Mouse (Mus musculus): ENCODE data around the gene Gm3285. TPM values are rescaled to one million over a fixed set of nuclear protein-coding genes. Genes with fewer than 3 reads are reported as not detected.

Gm3285 gene
- total RNA-seq, 2 experiments from 2014 or later = not detected

DNA sequence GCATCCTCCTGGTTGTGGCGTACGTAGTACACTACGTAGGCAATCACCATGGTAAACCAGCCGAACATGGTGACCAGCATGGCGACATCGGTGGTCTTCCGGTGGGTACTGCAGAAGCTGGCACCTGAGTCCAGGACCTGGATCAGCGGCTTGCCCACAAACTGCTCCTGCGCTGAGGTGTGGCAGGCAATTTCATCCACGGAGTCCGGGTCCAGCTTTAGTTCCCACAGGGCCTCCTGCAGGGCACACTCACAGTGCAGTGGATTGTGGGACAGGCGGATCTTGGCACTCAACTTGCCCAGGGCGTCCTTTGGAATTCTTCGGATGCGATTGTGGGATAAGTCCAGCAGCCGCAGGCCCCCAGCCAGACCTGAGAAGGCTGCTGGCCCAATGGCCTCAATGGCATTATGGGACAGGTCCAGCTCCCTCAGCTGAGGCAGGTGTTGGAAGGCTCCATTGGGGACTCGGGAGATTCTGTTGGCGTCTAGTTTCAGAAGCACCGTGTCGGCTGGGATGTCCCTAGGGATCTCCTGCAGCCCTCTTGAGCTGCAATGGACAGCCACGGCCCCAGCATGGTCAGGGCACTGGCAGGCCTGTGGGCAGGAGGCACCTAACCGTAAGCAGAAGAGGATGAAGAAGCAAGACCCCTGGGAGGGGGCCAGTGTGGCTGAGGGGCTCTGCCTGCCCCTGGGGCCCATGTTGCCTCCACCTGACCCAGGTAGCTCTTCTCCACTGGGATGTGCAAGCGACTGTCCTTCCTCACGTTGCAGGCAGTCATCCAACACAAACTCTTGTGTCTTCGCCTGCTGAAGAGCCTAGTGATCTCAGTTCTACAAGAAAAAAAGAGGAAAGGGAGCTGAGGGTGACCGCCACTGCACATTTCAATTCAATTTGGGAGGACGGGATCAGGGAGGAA is 39.4 kb downstream of the Gm3285 start:
- DNase-seq = no peak

DNA sequence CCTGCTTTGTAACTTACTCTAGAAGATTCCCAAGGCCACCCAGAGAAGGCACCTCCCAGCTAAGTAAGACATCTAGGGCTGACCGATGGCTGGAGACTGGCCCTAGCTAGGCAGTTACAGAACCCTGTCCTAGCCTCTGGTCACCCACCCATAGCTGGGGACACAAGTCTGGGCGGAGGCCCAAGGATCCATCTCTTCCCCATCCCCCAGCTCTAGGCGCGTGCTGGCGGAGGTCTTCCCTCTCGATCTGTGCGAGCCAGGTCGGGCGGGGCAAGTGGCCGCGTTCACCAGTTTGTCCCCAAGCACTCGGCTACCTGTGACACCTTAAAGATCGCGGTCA is 40.1 kb downstream of the Gm3285 start:
- no peak for DNase-seq

DNA sequence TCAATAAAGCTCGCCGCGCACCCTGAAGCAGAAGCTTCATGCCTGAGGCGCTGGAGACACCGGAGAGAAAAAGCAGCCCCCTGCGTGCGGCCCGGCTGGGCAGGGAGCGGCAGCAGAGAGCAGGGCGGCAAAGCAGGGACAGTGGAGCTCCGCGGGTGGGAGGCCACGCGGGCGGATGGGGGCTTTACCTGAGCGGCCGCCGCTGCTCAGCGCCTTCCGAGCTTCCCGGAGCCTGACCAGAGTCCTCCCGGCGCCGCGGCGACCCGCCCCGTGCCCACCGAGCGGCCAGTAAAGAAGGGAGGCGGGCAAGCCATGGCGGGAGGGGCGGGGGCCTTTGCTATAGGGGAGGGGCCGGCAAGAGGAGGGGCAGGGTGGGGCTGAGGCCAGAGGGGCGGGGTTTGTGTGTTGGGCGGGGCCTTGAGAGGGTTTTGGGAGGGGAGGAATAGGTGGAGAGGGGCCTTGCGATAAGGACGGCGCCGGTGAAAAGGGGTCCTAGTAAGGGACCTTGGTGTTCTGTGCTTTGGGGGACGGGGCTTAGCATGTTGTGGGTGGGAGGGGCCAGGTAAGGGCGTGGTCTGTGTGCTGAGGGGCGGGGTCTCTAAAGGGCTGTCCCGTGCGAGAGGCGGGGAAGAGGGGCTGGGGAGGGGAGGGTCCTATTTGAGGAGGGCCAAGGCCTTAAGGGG is 40.6 kb downstream of the Gm3285 start, which contains the start of gene Lrrc3:
Gene Lrrc3, minus strand, starts transcription at position 326 of the 683 bp plus-strand sequence.
- DNase-seq = peak; percentile 40 to 53

DNA sequence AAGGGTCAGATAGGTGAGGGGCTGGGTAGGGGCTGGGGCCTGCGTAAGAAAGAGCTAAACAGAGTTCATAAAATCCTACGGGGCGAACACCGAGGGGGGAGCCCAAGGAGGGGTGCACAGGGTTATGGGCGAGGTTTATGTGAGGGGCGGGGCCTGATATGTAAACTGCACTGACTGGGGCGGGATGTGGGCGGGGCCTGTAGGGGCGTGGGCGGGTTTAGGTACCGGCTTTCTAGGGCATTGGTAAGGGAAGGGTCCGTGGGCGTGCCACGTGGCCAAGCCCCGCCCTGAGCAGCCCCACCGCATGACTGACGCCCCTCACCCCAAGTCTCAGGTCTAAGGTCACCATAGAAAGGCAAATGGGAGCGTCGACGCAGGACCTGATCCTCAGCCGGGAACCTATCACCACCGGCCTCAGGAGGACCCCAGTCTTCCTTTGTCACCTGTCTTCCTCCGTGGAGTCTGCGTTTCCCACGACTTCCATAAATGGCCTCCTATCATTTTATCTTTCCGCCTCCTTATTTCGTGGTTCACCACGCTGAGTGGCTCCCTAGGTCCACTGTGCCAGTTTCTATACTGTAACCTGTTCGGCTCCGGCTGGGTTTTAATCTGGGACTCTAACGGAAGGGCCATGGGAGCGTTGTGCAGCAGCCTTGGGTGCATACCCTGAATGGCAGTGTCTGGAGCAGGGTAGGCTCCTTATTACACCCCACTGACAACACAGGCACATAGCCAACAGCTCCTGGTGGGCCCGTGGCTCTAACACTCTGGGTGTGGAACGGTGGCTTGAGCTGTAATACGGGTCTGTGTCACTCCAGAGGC is 41.3 kb downstream of the Gm3285 start:
- DNase-seq = peak; percentile 14 to 34

Other genes starting within 250 kb of the Gm3285 start
- 10 to 100 TPM; 83.8 to 95.4 TPM for gene Ube2g2, start 239.7 kb upstream of the Gm3285 start, total RNA-seq (2021)
- not detected for gene Tspear, start 175.4 kb upstream of the Gm3285 start, total RNA-seq (2021)
- gene Gm19402, start 171.2 kb upstream of the Gm3285 start, total RNA-seq (2021) = not detected
- gene Gm9508, start 164.7 kb upstream of the Gm3285 start, total RNA-seq (2021) = not detected
- not detected for gene Gm10272, start 155.3 kb upstream of the Gm3285 start, total RNA-seq (2021)
- not detected for gene Gm10024, start 150.5 kb upstream of the Gm3285 start, total RNA-seq (2021)
- gene Gm10142, start 146.2 kb upstream of the Gm3285 start, total RNA-seq (2021) = not detected
- gene Krtap12-1, start 141.4 kb upstream of the Gm3285 start, total RNA-seq (2021) = not detected
- not detected for gene Gm10100, start 135.5 kb upstream of the Gm3285 start, total RNA-seq (2021)
- gene Gm18596, start 119.3 kb upstream of the Gm3285 start, total RNA-seq (2021) = not detected
- gene Gm9736, start 110.6 kb upstream of the Gm3285 start, total RNA-seq (2021) = not detected
- not detected for gene Gm3233, start 102.3 kb upstream of the Gm3285 start, total RNA-seq (2021)
- not detected for gene Gm3238, start 90.7 kb upstream of the Gm3285 start, total RNA-seq (2021)
- not detected for gene Gm7138, start 85.0 kb upstream of the Gm3285 start, total RNA-seq (2021)
- not detected for gene Gm3250, start 79.4 kb upstream of the Gm3285 start, total RNA-seq (2021)
- not detected for gene Gm7137, start 73.8 kb upstream of the Gm3285 start, total RNA-seq (2021)
- gene Gm9639, start 66.9 kb upstream of the Gm3285 start, total RNA-seq (2021) = not detected
- not detected for gene Gm19668, start 62.8 kb upstream of the Gm3285 start, total RNA-seq (2021)
- not detected for gene Gm9507, start 50.1 kb upstream of the Gm3285 start, total RNA-seq (2021)
- gene Gm2696, start 47.3 kb upstream of the Gm3285 start, total RNA-seq (2021) = not detected
- gene Krtap10-4, start 34.9 kb upstream of the Gm3285 start, total RNA-seq (2021) = not detected
- not detected for gene Krtap10-10, start 26.0 kb upstream of the Gm3285 start, total RNA-seq (2021)
- gene Gm36176, start 15.2 kb upstream of the Gm3285 start, total RNA-seq (2021) = not detected
- not detected for gene Gm10318, start 9.1 kb upstream of the Gm3285 start, total RNA-seq (2021)
- gene Lrrc3, start 40.6 kb downstream of the Gm3285 start, total RNA-seq (2021) = 1 to 10 TPM; 3.8 to 4.7 TPM
- 10 to 100 TPM; 30.3 to 40.0 TPM for gene Trpm2, start 108.6 kb downstream of the Gm3285 start, total RNA-seq (2021)
- 10 to 100 TPM; 34.6 to 37.4 TPM for gene 1810043G02Rik, start 116.5 kb downstream of the Gm3285 start, total RNA-seq (2021)
- 100 to 1,000 TPM; 201 to 209 TPM for gene Pfkl, start 148.1 kb downstream of the Gm3285 start, total RNA-seq (2021)
- under 1 TPM in 1 of 2 experiments, not detected in 1; 0.65 TPM for gene Dnmt3l, start 180.0 kb downstream of the Gm3285 start, total RNA-seq (2021)
- gene Aire, start 181.6 kb downstream of the Gm3285 start, total RNA-seq (2021) = under 1 TPM; 0.28 to 0.77 TPM
- gene Icosl, start 207.3 kb downstream of the Gm3285 start, total RNA-seq (2021) = 1 to 10 TPM; 8.0 to 8.4 TPM

Measured in layer of hippocampus, postnatal 36 days (tissue).